Mouse (Mus musculus) midbrain, embryonic 10.5 days (tissue): ENCODE data around the gene Farp1. TPM values are rescaled to one million over a fixed set of nuclear protein-coding genes. Genes with fewer than 3 reads are reported as not detected.

Experiments used
- DNase-seq: peaks from one replicate; pipeline ENCODE4 v3.0.0-alpha.2; 2017; ENCODE audit warnings: low spot score
- H3K27ac ChIP-seq: fragments of 300-500 bp; sonication (generic); replicated peaks from 2 replicates; pipeline ENCODE4 v1.5.1; 2016; ENCODE audit warnings: mild to moderate bottlenecking
- H3K27me3 ChIP-seq: fragments of 300-500 bp; sonication (generic); 2 replicates; pipeline ENCODE4 v1.6.1; 2016; ENCODE audit warnings: low read depth, mild to moderate bottlenecking; ENCODE audit not compliant: poor library complexity, severe bottlenecking
- H3K36me3 ChIP-seq: fragments of 300-500 bp; sonication (generic); 2 replicates; pipeline ENCODE4 v1.6.1; 2016; ENCODE audit warnings: mild to moderate bottlenecking, moderate library complexity
- H3K4me1 ChIP-seq: fragments of 300-500 bp; sonication (generic); 2 replicates; pipeline ENCODE4 v1.6.1; 2016
- H3K4me3 ChIP-seq: fragments of 300-500 bp; sonication (generic); 2 replicates; pipeline ENCODE4 v1.5.1; 2016; ENCODE audit warnings: mild to moderate bottlenecking, moderate library complexity
- H3K9me3 ChIP-seq: fragments of 300-500 bp; sonication (generic); replicated peaks from 2 replicates; pipeline ENCODE4 v1.6.1; 2016; ENCODE audit warnings: mild to moderate bottlenecking
- WGBS: fragments of 180-500 bp; shearing (Covaris S2); methylation state at CpG from one replicate; pipeline ENCODE4 v1.1.7; 2016; 5-methylcytosine and 5-hydroxymethylcytosine counted together
- polyA plus RNA-seq: library from polyadenylated mRNA; unstranded; fragments of >200 nt; fragmentation: Nextera tagmentation; extraction: Ambion mirVana; gene quantifications from 2 replicates; pipeline ENCODE4 v1.2.1, GENCODE M21; 2016

Farp1 gene
- polyA plus RNA-seq, 1 experiment from 2014 or later, result 18.2 TPM

DNA sequence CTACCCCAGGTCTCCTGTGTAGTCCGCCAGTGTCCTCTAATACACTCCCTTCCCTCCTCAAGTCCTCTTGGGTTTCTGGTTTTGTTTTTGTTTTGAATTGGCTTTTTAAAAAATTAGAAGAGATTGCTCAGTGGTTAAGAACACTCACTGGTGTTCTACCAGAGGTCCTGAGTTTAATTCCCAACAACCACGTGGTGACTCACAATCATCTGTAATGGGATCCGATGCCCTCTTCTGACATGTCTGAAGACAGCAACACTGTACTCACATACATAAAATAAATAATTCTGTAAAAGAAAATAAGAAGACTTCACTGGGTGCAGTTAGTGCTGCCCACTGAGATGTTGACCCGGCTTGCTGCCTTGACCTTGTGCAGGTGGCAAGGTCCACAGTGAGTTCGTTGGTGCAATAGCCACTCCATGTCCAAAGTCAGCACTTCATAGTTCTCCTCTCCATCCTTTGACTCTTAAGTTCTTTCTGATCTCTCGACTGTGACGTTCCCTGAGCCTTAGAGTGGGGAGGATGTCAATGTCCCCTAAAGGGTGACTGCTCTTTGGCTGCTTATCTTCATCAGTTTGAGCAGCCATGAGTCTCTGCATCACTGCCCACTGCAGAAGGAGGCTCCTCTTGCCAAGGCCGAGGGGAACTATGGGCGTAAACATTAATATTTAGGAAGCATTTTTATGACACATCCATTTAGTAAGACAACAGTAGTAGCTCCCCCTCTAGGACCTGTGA is 194.2 kb downstream of the Farp1 start:
- Histone ChIP-seq H3K4me1 (peaks cover 5% of the 10 kb centered on the region), H3K4me3 (no peak overlapping the region), H3K27ac (no peak overlapping the region), H3K27me3 (no peaks in the 10 kb centered on the region), H3K36me3 (peaks cover 34% of the 10 kb centered on the region), H3K9me3 (no peaks in the 10 kb centered on the region)
- 89% methylated on average over 9 of the region's 9 CpGs for WGBS
- no peak for DNase-seq

DNA sequence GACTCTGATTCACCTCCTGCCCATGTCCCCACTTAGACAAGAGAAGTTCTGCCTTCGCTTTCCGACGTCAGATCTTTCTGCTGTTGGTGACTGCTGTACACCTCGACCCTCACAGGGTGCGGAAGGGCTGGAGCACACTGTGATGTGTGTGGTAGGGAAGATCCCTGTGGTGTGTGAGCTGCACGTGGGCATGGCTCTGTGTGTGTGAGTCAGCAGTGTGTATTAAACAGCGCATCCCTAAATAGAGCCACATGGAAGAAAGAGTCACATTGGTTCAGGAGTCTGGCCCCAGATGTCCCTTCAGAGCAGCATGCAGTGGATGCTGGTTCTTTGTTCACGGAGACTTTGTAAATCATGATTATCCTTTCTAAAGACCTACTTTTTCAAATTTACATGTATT is 196.2 kb downstream of the Farp1 start:
- no peaks in the 10 kb centered on the region for H3K27me3 ChIP-seq
- no peak overlapping the region for H3K27ac ChIP-seq
- peaks cover 26% of the 10 kb centered on the region for H3K4me1 ChIP-seq
- peaks cover 33% of the 10 kb centered on the region for H3K36me3 ChIP-seq
- no peak for DNase-seq
- WGBS, result 93% methylated on average over 8 of the region's 8 CpGs
- H3K9me3 ChIP-seq, result no peaks in the 10 kb centered on the region
- no peak overlapping the region for H3K4me3 ChIP-seq

DNA sequence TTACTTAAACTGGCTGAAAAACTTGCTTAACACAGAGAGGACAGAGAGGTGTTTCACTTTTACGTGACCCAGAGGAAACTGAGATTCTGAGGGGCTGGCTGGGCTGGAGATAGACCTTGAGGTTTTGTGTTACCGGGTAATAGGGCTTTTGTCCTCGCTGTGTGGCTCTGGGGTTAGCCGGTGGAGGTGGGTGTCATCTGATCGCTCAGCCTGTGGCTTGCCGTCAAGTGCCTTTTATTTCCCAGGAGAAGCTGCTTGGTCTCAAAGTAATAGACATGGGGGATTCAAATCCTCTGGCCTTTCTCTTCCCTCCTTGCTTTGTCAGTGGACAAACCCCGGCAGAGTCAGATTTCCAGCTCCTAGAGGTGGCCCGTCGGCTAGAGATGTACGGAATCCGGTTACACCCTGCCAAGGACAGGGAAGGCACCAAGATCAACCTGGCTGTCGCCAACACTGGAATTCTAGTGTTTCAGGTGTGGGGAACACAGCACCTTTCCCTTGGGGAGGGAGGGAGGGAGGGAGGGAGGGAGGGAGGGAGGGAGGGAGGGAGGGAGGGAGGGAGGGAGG is 199.8 kb downstream of the Farp1 start:
- WGBS, result 25% methylated on average over 12 of the region's 12 CpGs
- Histone ChIP-seq H3K27ac (peak overlapping the region; percentile 71), H3K9me3 (no peaks in the 10 kb centered on the region), H3K4me1 (peaks cover 42% of the 10 kb centered on the region), H3K27me3 (no peaks in the 10 kb centered on the region), H3K4me3 (0 out of 2 replicates have a peak overlapping the region, but pooled peaks have one; percentile 7), H3K36me3 (peaks cover 55% of the 10 kb centered on the region)
- no peak for DNase-seq

DNA sequence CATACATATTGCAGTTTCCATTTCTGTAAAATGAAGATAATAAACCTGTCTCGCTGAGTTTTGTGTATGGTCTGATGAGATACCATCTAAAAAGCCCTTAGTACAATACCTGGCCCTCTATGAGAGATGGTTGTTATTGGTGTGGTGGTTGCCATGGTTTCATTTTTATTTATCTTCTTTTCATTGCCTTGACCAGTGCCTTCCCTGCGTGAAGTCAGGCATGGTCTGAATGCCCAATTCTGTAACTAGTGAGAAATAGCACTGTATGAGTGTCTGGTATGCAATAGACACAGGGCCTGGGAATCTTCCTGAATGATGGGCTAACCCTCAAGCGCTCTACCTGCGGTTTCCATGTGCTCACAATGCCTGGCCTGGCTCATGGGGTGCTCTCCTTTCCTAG is 201.7 kb downstream of the Farp1 start:
- Histone ChIP-seq H3K36me3 (peaks cover 58% of the 10 kb centered on the region), H3K27ac (no peak overlapping the region), H3K4me1 (peaks cover 42% of the 10 kb centered on the region), H3K27me3 (no peaks in the 10 kb centered on the region), H3K9me3 (no peaks in the 10 kb centered on the region), H3K4me3 (no peak overlapping the region)
- DNase-seq, result no peak
- WGBS, result 83% methylated on average over 4 of the region's 4 CpGs

DNA sequence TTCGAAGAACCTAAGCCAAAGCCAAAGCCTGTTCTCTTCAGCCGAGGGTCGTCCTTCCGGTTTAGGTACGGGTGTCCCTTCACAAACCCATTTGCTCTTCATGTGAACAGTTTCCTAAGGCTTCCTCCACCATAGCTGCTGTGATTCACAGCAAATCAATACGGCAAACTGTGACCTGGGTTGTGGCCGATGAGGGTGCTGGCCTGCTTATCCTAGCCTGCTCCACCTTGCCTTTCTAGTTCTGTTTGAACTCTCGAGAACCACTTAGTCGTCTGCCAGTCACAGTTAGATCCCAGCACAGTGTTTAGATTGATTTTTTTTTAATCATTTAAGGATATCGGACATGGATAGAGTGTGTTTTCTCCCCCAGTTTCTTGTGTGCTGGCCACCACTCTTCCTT is 203.7 kb downstream of the Farp1 start:
- Histone ChIP-seq H3K27ac (no peak overlapping the region), H3K36me3 (peaks cover 63% of the 10 kb centered on the region), H3K27me3 (no peaks in the 10 kb centered on the region), H3K9me3 (no peaks in the 10 kb centered on the region), H3K4me3 (no peak overlapping the region), H3K4me1 (peaks cover 42% of the 10 kb centered on the region)
- DNase-seq, result no peak
- WGBS, result 93% methylated on average over 10 of the region's 10 CpGs

DNA sequence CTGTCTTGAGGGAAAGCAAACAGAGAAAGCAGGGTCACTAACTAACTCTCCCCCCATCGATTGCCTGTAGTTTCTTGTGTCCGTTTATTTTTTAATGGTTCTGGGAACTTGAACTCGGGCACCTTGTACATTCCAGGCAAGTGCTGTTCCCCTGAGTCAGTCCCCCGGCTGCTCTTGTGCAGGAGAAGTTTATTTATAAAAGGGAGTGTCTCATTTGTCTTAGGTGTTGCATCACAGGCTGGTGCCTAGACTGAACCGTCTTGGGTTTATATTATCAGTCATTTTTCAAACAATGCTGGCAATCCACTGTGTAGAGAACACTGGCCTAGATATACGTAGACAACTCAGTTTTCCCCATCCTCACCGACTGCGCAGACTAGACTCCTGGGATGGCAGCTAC is 204.4 kb downstream of the Farp1 start:
- peaks cover 35% of the 10 kb centered on the region for H3K4me1 ChIP-seq
- no peak for DNase-seq
- no peak overlapping the region for H3K27ac ChIP-seq
- H3K27me3 ChIP-seq, result no peaks in the 10 kb centered on the region
- no peaks in the 10 kb centered on the region for H3K9me3 ChIP-seq
- 90% methylated on average over 8 of the region's 8 CpGs for WGBS
- H3K4me3 ChIP-seq, result no peak overlapping the region
- H3K36me3 ChIP-seq, result peaks cover 65% of the 10 kb centered on the region

DNA sequence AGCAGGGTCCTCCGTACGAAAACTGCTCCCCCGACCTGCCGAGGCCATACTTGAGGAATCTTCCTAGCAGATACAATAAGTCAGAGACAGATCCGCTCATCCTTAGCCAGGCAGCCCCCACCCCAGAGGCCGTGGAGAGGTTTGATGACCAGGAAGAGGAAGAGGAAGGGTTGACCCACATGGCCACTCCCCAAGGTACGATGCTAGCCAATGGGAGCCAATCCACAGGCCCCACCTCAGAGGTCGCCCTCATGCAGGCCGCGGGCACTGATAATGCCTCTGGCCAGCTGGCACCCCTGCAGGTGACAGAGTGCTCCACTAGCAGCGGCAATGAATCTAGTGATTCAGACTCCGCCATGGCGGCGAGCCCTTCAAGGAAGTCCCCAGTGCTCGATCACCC is 209.1 kb downstream of the Farp1 start:
- WGBS, result 93% methylated on average over 15 of the region's 15 CpGs
- H3K27me3 ChIP-seq, result no peaks in the 10 kb centered on the region
- H3K27ac ChIP-seq, result no peak overlapping the region
- H3K4me1 ChIP-seq, result peaks cover 26% of the 10 kb centered on the region
- H3K9me3 ChIP-seq, result no peaks in the 10 kb centered on the region
- no peak for DNase-seq
- H3K4me3 ChIP-seq, result no peak overlapping the region
- peaks cover 53% of the 10 kb centered on the region for H3K36me3 ChIP-seq

DNA sequence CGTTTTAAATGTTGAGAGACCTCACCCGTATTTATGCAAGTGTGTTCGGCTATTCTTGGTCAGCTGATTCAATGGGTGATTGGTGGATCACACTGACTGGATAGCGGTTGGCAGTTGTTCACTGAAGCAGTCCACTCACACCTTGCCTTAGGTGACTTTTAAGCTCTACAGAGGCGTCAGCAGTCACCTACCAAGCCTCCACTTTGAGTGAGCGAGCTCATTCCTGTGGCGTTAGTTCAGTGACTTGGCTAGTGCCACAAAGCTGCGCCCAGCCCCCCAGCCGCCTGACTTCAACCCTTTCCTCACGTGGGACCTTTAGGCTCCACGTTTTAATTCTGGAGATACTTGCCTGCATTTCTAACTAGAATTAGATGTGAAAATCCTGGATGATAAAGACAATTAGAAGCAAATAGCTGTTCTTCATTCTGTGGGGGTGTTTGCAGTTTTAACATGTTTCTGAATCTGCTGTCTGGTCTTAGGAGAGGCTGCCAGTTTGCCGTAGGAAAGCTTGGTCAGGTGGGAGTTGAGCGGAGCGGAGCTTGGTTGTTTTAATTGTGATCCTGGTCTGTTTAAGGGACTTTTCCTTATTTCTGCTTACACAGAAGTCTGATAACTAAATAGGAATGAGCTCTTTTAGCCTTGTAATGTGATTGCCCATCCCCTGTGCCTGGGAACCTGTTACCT is 211.2 kb downstream of the Farp1 start:
- H3K27me3 ChIP-seq, result no peaks in the 10 kb centered on the region
- no peak overlapping the region for H3K4me3 ChIP-seq
- H3K27ac ChIP-seq, result no peak overlapping the region
- peaks cover 34% of the 10 kb centered on the region for H3K4me1 ChIP-seq
- WGBS, result 87% methylated on average over 14 of the region's 14 CpGs
- no peak for DNase-seq
- peaks cover 41% of the 10 kb centered on the region for H3K36me3 ChIP-seq
- no peaks in the 10 kb centered on the region for H3K9me3 ChIP-seq

DNA sequence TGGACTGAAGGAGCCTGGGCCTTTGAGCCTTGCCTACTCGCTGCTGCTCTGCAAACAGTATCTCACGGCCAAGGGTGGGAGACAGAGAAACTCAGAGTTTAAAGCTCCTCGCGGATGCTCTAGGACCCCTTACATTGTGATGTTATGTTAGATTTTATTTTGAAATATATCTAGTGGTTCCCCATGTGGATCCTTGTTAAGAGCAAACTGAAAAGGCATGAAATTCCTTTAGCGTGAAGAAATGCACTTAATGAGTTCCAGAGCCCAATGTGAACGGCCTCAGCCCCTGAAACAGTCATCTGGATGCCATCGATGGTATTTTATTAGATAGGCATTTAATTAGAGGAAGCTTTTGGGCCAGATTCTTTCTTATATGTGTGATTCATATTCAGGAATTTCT is 212.3 kb downstream of the Farp1 start:
- 69% methylated on average over 7 of the region's 7 CpGs for WGBS
- Histone ChIP-seq H3K36me3 (peaks cover 30% of the 10 kb centered on the region), H3K27ac (peak overlapping the region; percentile 28; the same call in 1 of the 2 replicates), H3K4me1 (peaks cover 40% of the 10 kb centered on the region), H3K27me3 (no peaks in the 10 kb centered on the region), H3K9me3 (no peaks in the 10 kb centered on the region), H3K4me3 (no peak overlapping the region)
- no peak for DNase-seq

DNA sequence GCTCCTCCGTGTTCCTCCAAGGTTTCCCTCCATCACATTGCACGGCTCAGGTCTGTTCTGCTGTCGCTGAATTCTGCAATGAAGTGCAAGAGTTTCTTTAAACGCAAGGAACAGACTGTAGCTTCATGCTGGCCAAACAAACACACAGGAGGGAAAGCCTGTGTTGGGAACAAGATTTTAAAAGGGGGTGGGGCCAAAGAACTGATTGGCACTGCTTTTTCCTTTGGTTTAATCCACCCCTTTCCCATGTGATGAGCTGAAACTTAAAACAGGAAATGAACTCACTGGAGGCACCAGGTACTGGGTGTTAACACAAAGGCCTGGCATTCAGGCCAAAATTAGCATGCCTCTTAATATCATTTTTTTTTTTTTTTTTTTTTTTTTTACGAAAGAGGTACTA is 213.3 kb downstream of the Farp1 start:
- Histone ChIP-seq H3K4me1 (peaks cover 45% of the 10 kb centered on the region), H3K9me3 (no peaks in the 10 kb centered on the region), H3K36me3 (peaks cover 22% of the 10 kb centered on the region), H3K27me3 (no peaks in the 10 kb centered on the region), H3K27ac (peak overlapping the region; percentile 59; the same call in 1 of the 2 replicates), H3K4me3 (no peak overlapping the region)
- WGBS, result 82% methylated on average over 5 of the region's 5 CpGs
- no peak for DNase-seq

DNA sequence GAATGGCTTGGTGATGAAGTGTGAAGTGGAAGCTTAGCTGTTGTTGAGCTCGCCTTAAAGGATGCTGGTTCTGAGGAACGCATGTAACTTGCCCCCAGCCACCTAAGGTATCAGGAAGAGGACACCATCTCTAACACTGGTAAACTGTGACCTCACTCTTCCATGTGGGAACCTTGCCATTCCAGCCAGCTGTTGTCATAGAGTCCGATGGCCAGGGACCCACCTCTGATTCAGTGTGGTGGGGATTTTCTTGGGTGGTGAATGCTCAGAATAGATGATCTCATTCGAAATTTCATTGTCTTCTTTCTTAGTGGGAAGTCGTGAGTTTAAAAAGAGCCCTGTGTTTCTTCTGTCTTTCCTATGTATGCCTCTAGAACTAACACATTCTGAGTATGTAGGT is 216.1 kb downstream of the Farp1 start:
- peaks cover 15% of the 10 kb centered on the region; the same call in 1 of the 2 replicates for H3K36me3 ChIP-seq
- 86% methylated on average over 5 of the region's 5 CpGs for WGBS
- H3K27me3 ChIP-seq, result no peaks in the 10 kb centered on the region
- peaks cover 42% of the 10 kb centered on the region for H3K4me1 ChIP-seq
- H3K9me3 ChIP-seq, result no peaks in the 10 kb centered on the region
- no peak overlapping the region for H3K4me3 ChIP-seq
- no peak overlapping the region for H3K27ac ChIP-seq
- DNase-seq, result no peak

DNA sequence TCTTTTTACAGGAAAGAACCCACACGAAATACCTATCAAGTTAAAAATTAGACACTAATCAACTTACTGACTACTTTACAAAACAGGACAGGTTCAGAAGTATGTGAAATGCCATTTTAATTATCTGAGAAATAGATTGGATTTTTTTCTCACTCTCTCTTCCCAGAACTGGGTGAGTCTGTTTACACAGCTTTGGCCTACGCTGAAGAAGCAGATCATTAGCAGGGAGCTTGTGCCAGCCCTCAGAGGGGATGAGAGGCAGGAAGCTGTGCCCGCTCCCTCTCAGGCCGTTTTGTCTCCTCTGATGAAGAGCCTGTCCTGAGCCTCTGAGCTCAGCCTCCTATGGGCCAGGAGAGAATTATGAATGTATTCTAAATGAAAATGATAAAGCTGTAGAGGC is 216.7 kb downstream of the Farp1 start:
- Histone ChIP-seq H3K9me3 (no peaks in the 10 kb centered on the region), H3K36me3 (peaks cover 17% of the 10 kb centered on the region; the same call in 1 of the 2 replicates), H3K4me3 (no peak overlapping the region), H3K27ac (no peak overlapping the region), H3K4me1 (peaks cover 36% of the 10 kb centered on the region), H3K27me3 (no peaks in the 10 kb centered on the region)
- 72% methylated on average over 4 of the region's 4 CpGs for WGBS
- no peak for DNase-seq

DNA sequence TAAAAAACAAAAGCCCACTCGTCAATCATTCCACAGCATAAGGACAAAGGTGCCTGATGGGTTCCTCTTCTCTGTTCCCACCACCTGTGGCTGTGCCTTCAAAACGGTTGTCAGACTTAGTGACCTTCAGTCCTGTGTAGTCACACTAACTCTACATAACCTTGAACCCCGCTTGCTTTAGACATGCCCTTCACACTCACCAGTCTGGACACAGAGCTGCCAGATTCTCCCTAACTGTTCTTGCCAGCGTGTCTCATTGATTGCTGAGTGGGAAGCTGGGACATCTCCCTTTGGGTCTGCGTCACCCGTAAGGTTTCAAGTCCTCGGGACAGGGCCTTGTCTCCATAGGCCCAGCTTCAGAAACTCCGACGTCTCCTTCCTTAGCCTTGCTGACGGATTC is 217.5 kb downstream of the Farp1 start:
- DNase-seq, result no peak
- Histone ChIP-seq H3K36me3 (peaks cover 23% of the 10 kb centered on the region; the same call in 1 of the 2 replicates), H3K27ac (0 out of 2 replicates have a peak overlapping the region, but pooled peaks have one; percentile 38), H3K9me3 (no peaks in the 10 kb centered on the region), H3K4me3 (no peak overlapping the region), H3K27me3 (no peaks in the 10 kb centered on the region), H3K4me1 (peaks cover 27% of the 10 kb centered on the region)
- WGBS, result 91% methylated on average over 10 of the region's 10 CpGs
